Mouse (Mus musculus) adrenal gland, postnatal 14 days (tissue): ENCODE results near the gene Ghsr. TPM values are rescaled to one million over a fixed set of nuclear protein-coding genes. Genes with fewer than 3 reads are reported as not detected.

ENCODE experiments used
- DNase-seq: peaks from one replicate; pipeline ENCODE4 v3.0.0; 2021; ENCODE audit warnings: mixed read lengths
- total RNA-seq: library from RNA; stranded (reverse); gene quantifications from 2 replicates; pipeline ENCODE4 v1.2.3, GENCODE M21; 2021

Ghsr gene
- total RNA-seq, 1 experiment from 2014 or later = not detected

DNA sequence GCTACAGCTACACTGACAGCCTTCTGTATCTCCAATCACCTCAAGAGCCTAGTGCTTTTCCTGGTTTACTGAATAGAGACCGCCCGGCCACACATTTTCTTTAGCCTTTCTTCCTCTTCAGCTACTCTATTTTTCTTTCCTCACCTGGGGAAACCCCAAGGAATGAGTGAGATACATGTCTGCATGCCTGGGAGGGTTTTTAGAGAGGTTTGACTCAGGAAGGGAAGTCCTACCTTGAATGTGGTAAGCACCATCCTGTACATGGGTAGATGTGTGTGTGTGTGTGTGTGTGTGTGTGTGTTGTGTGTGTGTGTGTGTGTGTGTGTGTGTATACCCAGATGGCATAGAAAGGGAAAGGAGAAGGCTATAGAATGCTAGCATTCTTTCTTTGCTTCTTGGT is 40.1 kb downstream of the Ghsr start:
- DNase-seq = no peak

- no peak for DNase-seq
Measured at GRCm38 (mm10) chr3:27413566-27413965, 42.4 kb downstream of the Ghsr start.

GRCm38 (mm10) chr3:27416786-27417185 is 45.6 kb downstream of the Ghsr start:
- no peak for DNase-seq

GRCm38 (mm10) chr3:27418602-27419001 is 47.5 kb downstream of the Ghsr start:
- no peak for DNase-seq

DNA sequence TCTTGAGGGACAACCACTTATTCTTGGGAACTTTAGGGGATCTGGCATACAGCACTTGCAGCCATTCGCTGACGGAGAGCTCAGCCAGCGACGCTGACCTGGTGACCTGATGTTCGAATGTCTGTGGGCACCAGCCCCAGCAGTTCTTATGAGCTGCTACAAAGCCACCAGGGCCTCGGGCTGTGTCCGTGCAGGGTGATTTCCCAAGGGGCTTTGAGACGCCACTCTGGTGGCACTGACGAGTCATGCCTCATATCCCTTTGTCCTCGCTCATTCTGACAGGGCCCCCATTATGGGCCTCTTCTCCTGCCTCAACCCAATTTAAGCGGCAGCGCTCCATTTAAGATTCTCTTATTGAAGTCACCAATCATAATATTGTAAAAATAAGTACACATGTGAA is 50.8 kb downstream of the Ghsr start:
- DNase-seq = no peak

DNA sequence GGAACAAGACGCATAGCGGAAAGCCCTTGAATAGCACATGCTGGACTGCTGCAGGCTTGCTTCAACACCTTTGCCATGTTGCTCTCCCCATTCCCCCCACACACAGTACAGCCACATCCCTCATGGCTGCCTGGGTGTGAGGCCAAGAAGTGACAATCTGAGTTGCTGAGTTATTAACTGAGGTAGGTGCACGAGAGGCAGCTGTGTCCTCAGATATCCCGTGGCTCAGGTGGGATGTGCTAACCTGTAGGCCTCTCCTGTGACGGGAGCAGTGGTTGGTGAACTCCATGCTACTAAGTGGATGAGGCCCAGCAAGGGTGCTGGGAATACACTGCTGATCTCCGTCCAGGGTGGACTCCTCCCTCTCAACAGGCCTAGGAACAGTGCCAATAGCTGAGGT is 51.4 kb downstream of the Ghsr start:
- no peak for DNase-seq

DNA sequence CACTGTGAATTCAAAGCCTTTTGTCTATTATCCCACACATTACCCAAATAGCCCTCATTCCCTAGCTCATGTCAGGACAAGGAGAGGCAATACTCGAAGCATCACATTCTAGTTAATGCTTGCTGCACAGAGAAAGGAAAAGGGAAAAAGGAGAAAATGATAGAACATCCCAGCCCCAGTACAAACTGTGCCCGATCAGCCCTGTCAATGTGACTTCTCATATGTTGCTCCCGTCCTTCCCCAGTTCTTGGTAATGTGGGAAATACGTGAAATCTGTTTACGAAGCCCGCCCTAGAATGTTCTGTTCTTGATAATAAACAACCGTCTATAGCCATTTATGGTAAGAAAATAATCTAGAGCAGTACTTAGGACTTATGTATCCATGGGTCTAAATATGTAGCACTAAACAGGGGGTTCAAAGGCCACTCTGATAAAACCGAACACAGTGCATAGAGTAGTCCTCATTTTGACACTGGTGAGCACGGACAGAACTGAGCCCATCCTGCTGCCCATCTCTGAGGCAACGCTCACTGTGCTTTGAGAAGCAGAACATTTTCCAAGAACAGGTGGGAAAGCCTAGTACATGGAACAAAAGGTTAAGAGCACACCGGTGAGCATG is 53.0 kb downstream of the Ghsr start:
- no peak for DNase-seq

- DNase-seq = no peak
Measured at GRCm38 (mm10) chr3:27427406-27427805, 56.3 kb downstream of the Ghsr start.

Other genes starting within 250 kb of the Ghsr start
- 12.6 and 13.6 TPM in 2 replicates for gene Ect2, start 217.5 kb upstream of the Ghsr start, total RNA-seq
- 87.5 and 88.1 TPM in 2 replicates for gene Nceh1, start 188.4 kb upstream of the Ghsr start, total RNA-seq
- gene Tnfsf10, start 54.3 kb upstream of the Ghsr start, total RNA-seq = 12.7 and 14.5 TPM in 2 replicates